Mouse (Mus musculus) intestine, embryonic 14.5 days (tissue): ENCODE data around the gene S100a7a. TPM values are rescaled to one million over a fixed set of nuclear protein-coding genes. Genes with fewer than 3 reads are reported as not detected.

Source experiments
- ATAC-seq: fragments of 200-750 bp; cut with Nextera tagmentation; replicated peaks from 2 replicates; pipeline ENCODE4 v1.8.0; 2017; ENCODE audit warnings: low read depth, moderate number of reproducible peaks, moderate TSS enrichment, moderate library complexity; ENCODE audit not compliant: low FRiP score, low TSS enrichment
- DNase-seq: peaks from one replicate; pipeline ENCODE4 v3.0.0-alpha.2; 2018; ENCODE audit warnings: low spot score
- H3K27ac ChIP-seq: fragments of 300-500 bp; sonication (generic); 2 replicates; pipeline ENCODE4 v1.5.1; 2014; ENCODE audit warnings: low read depth, mild to moderate bottlenecking, control low read depth
- H3K27me3 ChIP-seq: fragments of 300-500 bp; sonication (generic); replicated peaks from 2 replicates; pipeline ENCODE4 v1.6.1; 2014; ENCODE audit warnings: low read length, control low read depth; ENCODE audit not compliant: control insufficient read depth, insufficient read depth
- H3K36me3 ChIP-seq: fragments of 300-500 bp; sonication (generic); 2 replicates; pipeline ENCODE4 v1.6.1; 2014; ENCODE audit warnings: low read length, control low read depth; ENCODE audit not compliant: control insufficient read depth, insufficient read depth
- H3K4me1 ChIP-seq: fragments of 300-500 bp; sonication (generic); replicated peaks from 2 replicates; pipeline ENCODE4 v1.6.1; 2014; ENCODE audit warnings: low read length, control low read depth, mixed read lengths; ENCODE audit not compliant: control insufficient read depth, insufficient read depth
- H3K4me2 ChIP-seq: fragments of 300-500 bp; sonication (generic); 2 replicates; pipeline ENCODE4 v1.6.1; 2014; ENCODE audit warnings: low read length
- H3K4me3 ChIP-seq: fragments of 300-500 bp; sonication (generic); 2 replicates; pipeline ENCODE4 v1.5.1; 2014; ENCODE audit warnings: low read depth, low read length, control low read depth, mixed read lengths
- H3K9ac ChIP-seq: fragments of 300-500 bp; sonication (generic); 2 replicates; pipeline ENCODE4 v1.6.1; 2014; ENCODE audit warnings: mild to moderate bottlenecking, low read length
- H3K9me3 ChIP-seq: fragments of 300-500 bp; sonication (generic); 2 replicates; pipeline ENCODE4 v1.6.1; 2016; ENCODE audit warnings: low read length, control low read depth; ENCODE audit not compliant: control insufficient read depth
- WGBS: fragments of 180-500 bp; shearing (Covaris S2); extraction: QIAGEN DNeasy Blood & Tissue Kit; methylation state at CpG from one replicate; pipeline ENCODE4 v1.1.7; 2014; 5-methylcytosine and 5-hydroxymethylcytosine counted together
- polyA plus RNA-seq: library from polyadenylated mRNA; unstranded; fragments of >200 nt; fragmentation: Nextera tagmentation; extraction: Ambion mirVana; gene quantifications from 2 replicates; pipeline ENCODE4 v1.2.1, GENCODE M21; 2014

Gene S100a7a
- polyA plus RNA-seq, 1 experiment from 2014 or later, result not detected

DNA sequence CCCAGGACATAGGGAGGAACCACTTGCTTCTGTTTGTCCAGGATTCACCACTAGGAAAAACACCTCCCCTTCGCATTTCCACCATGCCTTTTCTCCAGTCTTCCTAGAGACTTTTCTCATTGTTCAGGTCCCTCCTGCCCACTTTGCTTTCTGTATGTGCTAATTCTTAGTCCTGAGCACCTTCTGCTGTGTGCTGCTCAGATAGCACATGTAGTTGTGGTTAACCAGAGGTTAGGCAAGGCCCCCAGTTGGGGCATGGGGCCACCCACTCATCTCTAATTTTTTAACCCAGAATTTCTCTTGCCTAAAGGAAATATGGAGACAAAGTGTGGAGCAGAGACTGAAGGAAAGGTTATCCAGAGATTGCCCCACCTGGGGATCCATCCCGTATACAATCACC, 48.4 kb downstream of the S100a7a start:
- WGBS, result 91% methylated on average over 2 of the region's 2 CpGs
- Histone ChIP-seq H3K9me3 (no peaks in the 10 kb centered on the region), H3K4me2 (no peak overlapping the region), H3K27me3 (no peaks in the 10 kb centered on the region), H3K4me1 (no peaks in the 10 kb centered on the region), H3K9ac (no peak overlapping the region), H3K27ac (no peak overlapping the region), H3K36me3 (no peaks in the 10 kb centered on the region), H3K4me3 (no peak overlapping the region)
- ATAC-seq, result no peak
- no peak for DNase-seq

Other genes with a start within 250 kb of the S100a7a start
- gene Ints3, start 220.4 kb upstream of the S100a7a start, polyA plus RNA-seq, result 31.2 and 31.7 TPM in 2 replicates
- 5.3 and 5.9 TPM in 2 replicates for gene Npr1, start 188.2 kb upstream of the S100a7a start, polyA plus RNA-seq
- gene Ilf2, start 177.9 kb upstream of the S100a7a start, polyA plus RNA-seq, result 188 and 207 TPM in 2 replicates
- 67.5 and 80.6 TPM in 2 replicates for gene Snapin, start 163.0 kb upstream of the S100a7a start, polyA plus RNA-seq
- 86.4 and 87.0 TPM in 2 replicates for gene Chtop, start 144.5 kb upstream of the S100a7a start, polyA plus RNA-seq
- gene S100a1, start 139.6 kb upstream of the S100a7a start, polyA plus RNA-seq, result 50.7 and 66.8 TPM in 2 replicates
- 27.7 and 30.3 TPM in 2 replicates for gene S100a13, start 139.6 kb upstream of the S100a7a start, polyA plus RNA-seq
- gene S100a14, start 127.2 kb upstream of the S100a7a start, polyA plus RNA-seq, result 0.91 and 1.0 TPM in 2 replicates
- 107 and 121 TPM in 2 replicates for gene S100a16, start 116.8 kb upstream of the S100a7a start, polyA plus RNA-seq
- 0.39 and 0.81 TPM in 2 replicates for gene S100a3, start 93.4 kb upstream of the S100a7a start, polyA plus RNA-seq
- gene S100a2, start 63.8 kb upstream of the S100a7a start, polyA plus RNA-seq, result not detected in 2 replicates
- gene Gm42674, start 52.1 kb upstream of the S100a7a start, polyA plus RNA-seq, result not detected in 2 replicates
- 4.1 and 5.3 TPM in 2 replicates for gene S100a4, start 50.2 kb upstream of the S100a7a start, polyA plus RNA-seq
- gene S100a5, start 45.5 kb upstream of the S100a7a start, polyA plus RNA-seq, result 5.1 and 8.6 TPM in 2 replicates
- 359 and 401 TPM in 2 replicates for gene S100a6, start 41.1 kb upstream of the S100a7a start, polyA plus RNA-seq
- gene S100a8, start 15.0 kb downstream of the S100a7a start, polyA plus RNA-seq, result 2.3 and 14.3 TPM in 2 replicates
- 1.6 and 5.3 TPM in 2 replicates for gene S100a9, start 41.7 kb downstream of the S100a7a start, polyA plus RNA-seq
- not detected in 2 replicates for gene Pglyrp4, start 72.9 kb downstream of the S100a7a start, polyA plus RNA-seq
- gene Gm5849, start 123.9 kb downstream of the S100a7a start, polyA plus RNA-seq, result not detected in 2 replicates